Comparison of ENCODE assay signal across 23 mouse cellular contexts in the genomic region with DNA sequence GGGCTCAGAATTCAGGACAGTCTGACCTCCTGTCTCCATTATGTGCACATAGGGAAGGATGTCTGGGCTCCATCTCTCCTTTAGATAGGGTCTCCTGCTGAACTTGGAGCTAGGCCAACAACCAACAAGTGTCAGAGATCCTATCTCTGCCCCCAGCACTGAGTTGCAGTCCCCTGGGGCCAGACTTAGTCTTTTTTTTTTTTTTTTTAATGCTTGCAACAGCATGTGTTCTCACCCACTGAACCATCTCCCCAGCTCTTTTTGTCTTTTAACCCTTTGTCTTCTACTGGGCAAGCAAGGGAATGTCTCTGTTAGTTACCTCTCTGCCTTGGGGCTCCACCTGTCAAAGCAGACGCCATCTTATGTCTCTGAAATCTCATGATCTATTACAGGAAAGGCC. TPM values are rescaled to one million over a fixed set of nuclear protein-coding genes. Genes with fewer than 3 reads are reported as not detected.
A peak's percentile ranks its signal among the peaks of the same experiment; 100 is the strongest.
DNase-seq lines count a peak whose midpoint lies in the region; TF ChIP-seq lines count a peak whose summit lies in the region.
"Had no signal": no experiment of that assay in that cellular context is flagged by ENCODE, and none has a peak within 500 bp of the region (broad histone marks: within the 10 kb centered on the region; RNA-seq: fewer than 3 reads in every experiment).

No protein-coding gene starts in this region.

- no peak overlapping the region for H3K27ac ChIP-seq in ES-E14 (ENCODE audit: insufficient read depth, low read depth, low read length, poor library complexity, severe bottlenecking)
- H3K27ac ChIP-seq in MEL (ENCODE audit: control insufficient read depth, low read depth, low read length) = no peak overlapping the region

- no peak for TF ChIP-seq RAD21 in MEL (IDR thresholded peaks at IDR 0.05; ENCODE audit: low read depth, low read length)

- DNase-seq in A20 (ENCODE audit: low read depth, low spot score) (peak; percentile 56), ES-E14 (ENCODE audit: low read depth, low spot score) (no peak), MEL (ENCODE audit: low read depth, low spot score) (no peak)
- no peak for DNase-seq in testis, postnatal 10 days (ENCODE audit: low spot score)
- no peak for DNase-seq in kidney, adult 9 months
- no peak for DNase-seq in adrenal gland, postnatal 10 days
- DNase-seq: adrenal gland, adult 2 months; adrenal gland, adult 8-10 months; adrenal gland, postnatal 14 days; adrenal gland, postnatal 25 days; adrenal gland, postnatal 36 days; B cell, adult 2 months; cerebellum, adult 11 months; cerebellum, adult 11-12 months; cerebellum, adult 18-20 months; cerebellum, adult 2 months; cerebellum, adult 8-10 months; cerebellum, adult 9-10 months; cerebellum, adult 9-11 months had no signal

- no peak for TF ChIP-seq EP300 in MEL (IDR thresholded peaks at IDR 0.05; ENCODE audit: low read depth in 1 of 2, low read length in 2 of 2)

- H3K4me3 ChIP-seq in ES-E14 (ENCODE audit: insufficient read depth in 1 of 2, low read depth in 1 of 2, low read length in 2 of 2, poor library complexity in 1 of 2, severe bottlenecking in 1 of 2) = no peak overlapping the region
- no peak overlapping the region for H3K4me3 ChIP-seq in MEL (ENCODE audit: control insufficient read depth in 1 of 2, insufficient read depth in 1 of 2, low read depth in 2 of 2, low read length in 2 of 2)

- no peak overlapping the region for H3K9ac ChIP-seq in ES-E14 (ENCODE audit: insufficient read depth, low read depth, low read length, poor library complexity, severe bottlenecking)
- no peak overlapping the region for H3K9ac ChIP-seq in MEL (ENCODE audit: control insufficient read depth, low read depth, low read length, poor library complexity, severe bottlenecking)

- H3K9me3 ChIP-seq in ES-E14 (ENCODE audit: control insufficient read depth, insufficient read depth, low read depth, low read length) (no peaks in the 10 kb centered on the region), MEL (replicated peaks; ENCODE audit: insufficient read depth, low read length) (no peaks in the 10 kb centered on the region)
- H3K9me3 ChIP-seq: G1E had no signal

- TF ChIP-seq CTCF in MEL (IDR thresholded peaks at IDR 0.05 in 2 of 3, conservative IDR thresholded peaks at IDR 0.05 in 1 of 3; ENCODE audit: control insufficient read depth in 1 of 3, insufficient read depth in 1 of 3, low read depth in 2 of 3, low read length in 3 of 3, poor library complexity in 1 of 3, severe bottlenecking in 1 of 3) = no peak

- H3K27me3 ChIP-seq in MEL (ENCODE audit: control insufficient read depth in 1 of 2, insufficient read depth in 2 of 2, low read length in 2 of 2) = no peaks in the 10 kb centered on the region
- H3K27me3 ChIP-seq: CH12.LX, Patski had no signal

- no peak for TF ChIP-seq POLR2A in MEL (IDR thresholded peaks at IDR 0.05; ENCODE audit: control insufficient read depth in 1 of 2, insufficient read depth in 1 of 2, low read depth in 1 of 2, low read length in 2 of 2, poor library complexity in 1 of 2)

- H3K36me3 ChIP-seq in ES-E14 (ENCODE audit: control insufficient read depth, insufficient read depth, low read length, poor library complexity, severe bottlenecking) (no peaks in the 10 kb centered on the region), MEL (ENCODE audit: control insufficient read depth in 1 of 2, insufficient read depth in 2 of 2, low read length in 2 of 2) (peaks cover 0 to 7% of the 10 kb centered on the region in 2 experiments; a peak in 2 of 4 replicates)
- H3K36me3 ChIP-seq: G1E had no signal

- no peaks in the 10 kb centered on the region; a peak in 1 of 4 replicates for H3K4me1 ChIP-seq in ES-E14 (ENCODE audit: control insufficient read depth in 2 of 2, insufficient read depth in 2 of 2, low read length in 2 of 2, poor library complexity in 1 of 2)
- H3K4me1 ChIP-seq in MEL (ENCODE audit: control insufficient read depth in 1 of 2, insufficient read depth in 2 of 2, low read length in 2 of 2) = peaks cover 0 to 20% of the 10 kb centered on the region in 2 experiments; a peak in 2 of 4 replicates

- in situ Hi-C loops in ES-E14 (cut with MboI; ENCODE audit: low sequenced_read_pairs in 2 of 2, unreplicated experiment in 2 of 2) = no loop called here

- H3K79me2 ChIP-seq in MEL (ENCODE audit: control insufficient read depth, insufficient read depth, low read length, poor library complexity) = no peaks in the 10 kb centered on the region

TF ChIP-seq in ES-E14, 5 proteins besides CTCF, POLR2A, EP300 and RAD21:
- TF ChIP-seq CHD2 (IDR thresholded peaks at IDR 0.05; ENCODE audit: low read depth, low read length) (no peak), MAFK (IDR thresholded peaks at IDR 0.05; ENCODE audit: insufficient read depth, low read depth, low read length) (no peak), HCFC1 (IDR thresholded peaks at IDR 0.05; ENCODE audit: borderline replicate concordance, insufficient read depth, low read length) (no peak), ZNF384 (IDR thresholded peaks at IDR 0.05; ENCODE audit: low read depth, low read length) (0 out of 2 replicates have a peak, but pooled peaks have one; percentile 35), ZC3H11A (IDR thresholded peaks at IDR 0.05; ENCODE audit: borderline replicate concordance, low read depth, low read length) (no peak)

TF ChIP-seq in MEL, 35 proteins besides CTCF, POLR2A, EP300 and RAD21:
- TF ChIP-seq GATA1 (IDR thresholded peaks at IDR 0.05; ENCODE audit: low read depth, low read length) (0 out of 2 replicates have a peak, but pooled peaks have one; percentile 13), E2F4 (IDR thresholded peaks at IDR 0.05; ENCODE audit: borderline replicate concordance, low read depth, low read length) (no peak), ZNF384 (IDR thresholded peaks at IDR 0.05; ENCODE audit: low read depth, low read length) (peak; percentile 85)

RNA-seq across cellular contexts. Expression of a gene that starts 5.3 kb away (rescaled TPM):
- total RNA-seq in ES-E14 (2012; rRNA removed) = 21.9 and 26.4 TPM in 2 replicates
- 16.5 and 21.6 TPM in 2 replicates for total RNA-seq in MEL (2012; rRNA removed)
- 10 to 100 TPM in 1 of 2 experiments, not detected in 1; 40.5 TPM for polyA plus RNA-seq in MEL (2012; ENCODE audit: insufficient read depth in 1 of 2, insufficient read length in 2 of 2, low read depth in 1 of 2, low replicate concordance in 2 of 2, missing spikeins in 1 of 2)
- total RNA-seq in adrenal gland, postnatal 10 days (2021) = 100 to 1,000 TPM; 116 to 124 TPM

RNA-seq across cellular contexts. Expression of a gene that starts 15.6 kb away (rescaled TPM):
- 18.3 and 22.1 TPM in 2 replicates for total RNA-seq in ES-E14 (2012; rRNA removed)
- 6.2 and 7.1 TPM in 2 replicates for total RNA-seq in MEL (2012; rRNA removed)
- polyA plus RNA-seq in MEL (2012; ENCODE audit: insufficient read depth in 1 of 2, insufficient read length in 2 of 2, low read depth in 1 of 2, low replicate concordance in 2 of 2, missing spikeins in 1 of 2) = 1 to 10 TPM in 1 of 2 experiments, not detected in 1; 9.0 TPM
- 10 to 100 TPM; 56.9 to 67.2 TPM for total RNA-seq in adrenal gland, postnatal 10 days (2021)

RNA-seq across cellular contexts. Expression of a gene that starts 48.9 kb away (rescaled TPM):
- total RNA-seq in ES-E14 (2012; rRNA removed) (1.1 TPM in 2 replicates), MEL (2012; rRNA removed) (2.6 and 4.3 TPM in 2 replicates)
- 1 to 10 TPM in 1 of 2 experiments, not detected in 1; 4.1 TPM for polyA plus RNA-seq in MEL (2012; ENCODE audit: insufficient read depth in 1 of 2, insufficient read length in 2 of 2, low read depth in 1 of 2, low replicate concordance in 2 of 2, missing spikeins in 1 of 2)
- under 1 TPM; 0.66 to 0.97 TPM for total RNA-seq in adrenal gland, postnatal 10 days (2021)
- polyA plus RNA-seq: C2C12 had no signal
